Mouse (Mus musculus): Measurements from ENCODE around the gene R3hdm4. TPM values are rescaled to one million over a fixed set of nuclear protein-coding genes. Genes with fewer than 3 reads are reported as not detected.
"Not testable (repeated sequence)": the region's sequence is repeated elsewhere in the genome, so short reads cannot be mapped to it uniquely, and the experiment has no call there.

Gene R3hdm4
- polyA plus RNA-seq, 1 experiment from 2014 or later = 104 TPM

GRCm38 (mm10) chr10:79889386-79889785, 31.6 kb downstream of the R3hdm4 start:
- 69% methylated on average over 2 of the region's 2 CpGs for WGBS
- DNase-seq (ENCODE audit: low spot score) = no peak
- H3K4me3 ChIP-seq (ENCODE audit: low read depth, low read length) = no peak overlapping the region

GRCm38 (mm10) chr10:79886611-79887010, 34.4 kb downstream of the R3hdm4 start:
- Histone ChIP-seq H3K27me3 (replicated peaks; ENCODE audit: control insufficient read depth, insufficient read depth, low read length) (peaks cover 6% of the 10 kb centered on the region; the same call in 1 of the 2 replicates), H3K9me3 (ENCODE audit: control insufficient read depth, low read length) (no peaks in the 10 kb centered on the region), H3K36me3 (ENCODE audit: control insufficient read depth, insufficient read depth, low read length) (no peaks in the 10 kb centered on the region), H3K27ac (ENCODE audit: low read depth, low read length) (no peak overlapping the region), H3K9ac (ENCODE audit: low read depth, low read length) (no peak overlapping the region), H3K4me2 (no peak overlapping the region), H3K4me3 (ENCODE audit: low read depth, low read length) (no peak overlapping the region), H3K4me1 (replicated peaks; ENCODE audit: control insufficient read depth, insufficient read depth, low read length) (peaks cover 14% of the 10 kb centered on the region)
- no peak for ATAC-seq (replicated peaks; ENCODE audit: low FRiP score)
- no peak for DNase-seq (ENCODE audit: low spot score)
- 80% methylated on average over 8 of the region's 8 CpGs for WGBS

More at GRCm38 (mm10) chr10:79889386-79889785, 31.6 kb downstream of the R3hdm4 start:
- no peaks in the 10 kb centered on the region for H3K4me1 ChIP-seq (replicated peaks; ENCODE audit: control insufficient read depth, insufficient read depth, low read length)
- ATAC-seq (replicated peaks; ENCODE audit: low FRiP score) = no peak
- H3K9me3 ChIP-seq (ENCODE audit: control insufficient read depth, low read length) = no peaks in the 10 kb centered on the region
- no peaks in the 10 kb centered on the region for H3K36me3 ChIP-seq (ENCODE audit: control insufficient read depth, insufficient read depth, low read length)
- H3K4me2 ChIP-seq = no peak overlapping the region
- H3K27me3 ChIP-seq (replicated peaks; ENCODE audit: control insufficient read depth, insufficient read depth, low read length) = no peaks in the 10 kb centered on the region
- no peak overlapping the region for H3K27ac ChIP-seq (ENCODE audit: low read depth, low read length)
- no peak overlapping the region for H3K9ac ChIP-seq (ENCODE audit: low read depth, low read length)

GRCm38 (mm10) chr10:79886054-79886453, 35.0 kb downstream of the R3hdm4 start, which contains the start of gene Elane:
Elane (plus strand) TSS chr10:79886247.
- H3K4me3 ChIP-seq (ENCODE audit: low read depth, low read length) = no peak within 1 kb of the TSS
- no peak within 1 kb of the TSS for H3K9ac ChIP-seq (ENCODE audit: low read depth, low read length)
- WGBS = 71% methylated on average over 6 of the region's 6 CpGs
- H3K27ac ChIP-seq (ENCODE audit: low read depth, low read length) = no peak within 1 kb of the TSS
- no peaks in the 10 kb centered on the region for H3K36me3 ChIP-seq (ENCODE audit: control insufficient read depth, insufficient read depth, low read length)
- H3K9me3 ChIP-seq (ENCODE audit: control insufficient read depth, low read length) = no peaks in the 10 kb centered on the region
- H3K27me3 ChIP-seq (replicated peaks; ENCODE audit: control insufficient read depth, insufficient read depth, low read length) = peaks cover 6% of the 10 kb centered on the region; the same call in 1 of the 2 replicates
- H3K4me2 ChIP-seq = no peak within 1 kb of the TSS
- ATAC-seq (replicated peaks; ENCODE audit: low FRiP score) = no peak
- no peak for DNase-seq (ENCODE audit: low spot score)
- H3K4me1 ChIP-seq (replicated peaks; ENCODE audit: control insufficient read depth, insufficient read depth, low read length) = peaks cover 20% of the 10 kb centered on the region

GRCm38 (mm10) chr10:79884938-79885337, 36.1 kb downstream of the R3hdm4 start:
- H3K4me1 ChIP-seq (replicated peaks; ENCODE audit: control insufficient read depth, insufficient read depth, low read length) = peaks cover 29% of the 10 kb centered on the region
- H3K9ac ChIP-seq (ENCODE audit: low read depth, low read length); H3K9me3 ChIP-seq (ENCODE audit: control insufficient read depth, low read length); H3K4me2 ChIP-seq; ATAC-seq (replicated peaks; ENCODE audit: low FRiP score); H3K36me3 ChIP-seq (ENCODE audit: control insufficient read depth, insufficient read depth, low read length); H3K4me3 ChIP-seq (ENCODE audit: low read depth, low read length); H3K27me3 ChIP-seq (replicated peaks; ENCODE audit: control insufficient read depth, insufficient read depth, low read length); H3K27ac ChIP-seq (ENCODE audit: low read depth, low read length); DNase-seq (ENCODE audit: low spot score): not testable (repeated sequence)
- WGBS = 56% methylated on average over 3 of the region's 3 CpGs

- ATAC-seq (replicated peaks; ENCODE audit: low FRiP score) (no peak), DNase-seq (ENCODE audit: low spot score) (no peak)
- 45% methylated on average over 4 of the region's 4 CpGs for WGBS
- no peak overlapping the region for H3K4me3 ChIP-seq (ENCODE audit: low read depth, low read length)
- no peak overlapping the region for H3K27ac ChIP-seq (ENCODE audit: low read depth, low read length)
- peaks cover 29% of the 10 kb centered on the region for H3K4me1 ChIP-seq (replicated peaks; ENCODE audit: control insufficient read depth, insufficient read depth, low read length)
- H3K9ac ChIP-seq (ENCODE audit: low read depth, low read length) = no peak overlapping the region
- no peaks in the 10 kb centered on the region for H3K9me3 ChIP-seq (ENCODE audit: control insufficient read depth, low read length)
- no peak overlapping the region for H3K4me2 ChIP-seq
- peaks cover 6% of the 10 kb centered on the region; the same call in 1 of the 2 replicates for H3K27me3 ChIP-seq (replicated peaks; ENCODE audit: control insufficient read depth, insufficient read depth, low read length)
- no peaks in the 10 kb centered on the region for H3K36me3 ChIP-seq (ENCODE audit: control insufficient read depth, insufficient read depth, low read length)
Measured at GRCm38 (mm10) chr10:79884446-79884845, 36.6 kb downstream of the R3hdm4 start.

GRCm38 (mm10) chr10:79883297-79884084, 37.5 kb downstream of the R3hdm4 start:
- no peak overlapping the region for H3K4me3 ChIP-seq (ENCODE audit: low read depth, low read length)
- H3K27me3 ChIP-seq (replicated peaks; ENCODE audit: control insufficient read depth, insufficient read depth, low read length) = peaks cover 6% of the 10 kb centered on the region; the same call in 1 of the 2 replicates
- DNase-seq (ENCODE audit: low spot score) (peak; percentile 75), ATAC-seq (replicated peaks; ENCODE audit: low FRiP score) (peak; percentile 15; the same call in 1 of the 2 replicates)
- peaks cover 29% of the 10 kb centered on the region for H3K4me1 ChIP-seq (replicated peaks; ENCODE audit: control insufficient read depth, insufficient read depth, low read length)
- no peaks in the 10 kb centered on the region for H3K36me3 ChIP-seq (ENCODE audit: control insufficient read depth, insufficient read depth, low read length)
- no peaks in the 10 kb centered on the region for H3K9me3 ChIP-seq (ENCODE audit: control insufficient read depth, low read length)
- H3K9ac ChIP-seq (ENCODE audit: low read depth, low read length) = peak overlapping the region; percentile 42; the same call in 1 of the 2 replicates
- peak overlapping the region; percentile 11 for H3K4me2 ChIP-seq
- H3K27ac ChIP-seq (ENCODE audit: low read depth, low read length) = no peak overlapping the region
- 17% methylated on average over 22 of the region's 22 CpGs for WGBS

GRCm38 (mm10) chr10:79881981-79882380, 39.0 kb downstream of the R3hdm4 start:
- peaks cover 6% of the 10 kb centered on the region; the same call in 1 of the 2 replicates for H3K27me3 ChIP-seq (replicated peaks; ENCODE audit: control insufficient read depth, insufficient read depth, low read length)
- 0 out of 2 replicates have a peak overlapping the region, but pooled peaks have one; percentile 34 for H3K9ac ChIP-seq (ENCODE audit: low read depth, low read length)
- peaks cover 34% of the 10 kb centered on the region for H3K4me1 ChIP-seq (replicated peaks; ENCODE audit: control insufficient read depth, insufficient read depth, low read length)
- ATAC-seq (replicated peaks; ENCODE audit: low FRiP score) (peak; percentile 44), DNase-seq (ENCODE audit: low spot score) (no peak)
- no peak overlapping the region for H3K27ac ChIP-seq (ENCODE audit: low read depth, low read length)
- 5% methylated on average over 22 of the region's 22 CpGs for WGBS
- peak overlapping the region; percentile 56 for H3K4me2 ChIP-seq
- H3K4me3 ChIP-seq (ENCODE audit: low read depth, low read length) = peak overlapping the region; percentile 39
- no peaks in the 10 kb centered on the region for H3K36me3 ChIP-seq (ENCODE audit: control insufficient read depth, insufficient read depth, low read length)
- no peaks in the 10 kb centered on the region for H3K9me3 ChIP-seq (ENCODE audit: control insufficient read depth, low read length)

GRCm38 (mm10) chr10:79880721-79881120, 40.3 kb downstream of the R3hdm4 start:
- H3K4me2 ChIP-seq = peak overlapping the region; percentile 56
- H3K4me3 ChIP-seq (ENCODE audit: low read depth, low read length) = peak overlapping the region; percentile 39
- no peak overlapping the region for H3K27ac ChIP-seq (ENCODE audit: low read depth, low read length)
- ATAC-seq (replicated peaks; ENCODE audit: low FRiP score) (0 out of 2 replicates have a peak, but pooled peaks have one; percentile 24), DNase-seq (ENCODE audit: low spot score) (no peak)
- peaks cover 38% of the 10 kb centered on the region for H3K4me1 ChIP-seq (replicated peaks; ENCODE audit: control insufficient read depth, insufficient read depth, low read length)
- no peaks in the 10 kb centered on the region for H3K9me3 ChIP-seq (ENCODE audit: control insufficient read depth, low read length)
- WGBS = 10% methylated on average over 9 of the region's 9 CpGs
- H3K36me3 ChIP-seq (ENCODE audit: control insufficient read depth, insufficient read depth, low read length) = no peaks in the 10 kb centered on the region
- H3K27me3 ChIP-seq (replicated peaks; ENCODE audit: control insufficient read depth, insufficient read depth, low read length) = peaks cover 6% of the 10 kb centered on the region; the same call in 1 of the 2 replicates
- H3K9ac ChIP-seq (ENCODE audit: low read depth, low read length) = no peak overlapping the region
